Mouse (Mus musculus): ENCODE results near the gene Ifitm6.
"Not testable (repeated sequence)": the region's sequence is repeated elsewhere in the genome, so short reads cannot be mapped to it uniquely, and the experiment has no call there.

Gene Ifitm6

GRCm38 (mm10) chr7:141008938-141009660 is 8.6 kb downstream of the Ifitm6 start:
- DNase-seq (ENCODE audit: low spot score): peak; percentile 90

DNA sequence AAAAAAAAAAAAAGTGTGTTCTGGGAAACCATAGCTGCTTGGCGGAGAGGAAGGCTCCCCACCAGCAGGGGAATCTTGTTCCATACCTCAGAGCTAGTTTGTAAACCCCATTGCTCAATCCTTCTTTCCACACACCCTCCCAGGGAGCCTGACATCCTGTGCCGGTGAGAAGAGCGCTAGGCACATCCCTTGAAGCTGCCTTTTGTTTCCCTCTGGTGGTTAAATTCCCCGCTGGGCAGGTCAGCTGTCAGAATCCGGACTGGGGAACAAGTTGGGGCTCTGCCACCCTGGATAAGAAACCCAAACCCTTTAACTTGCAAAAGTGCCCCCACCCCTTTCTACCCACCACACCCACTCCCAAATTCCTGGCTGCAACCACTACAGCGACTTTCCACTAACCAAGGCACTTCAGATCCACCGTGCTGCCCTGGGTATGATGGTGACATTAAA is 9.4 kb downstream of the Ifitm6 start:
- peak; percentile 60 for DNase-seq (ENCODE audit: low spot score)

DNA sequence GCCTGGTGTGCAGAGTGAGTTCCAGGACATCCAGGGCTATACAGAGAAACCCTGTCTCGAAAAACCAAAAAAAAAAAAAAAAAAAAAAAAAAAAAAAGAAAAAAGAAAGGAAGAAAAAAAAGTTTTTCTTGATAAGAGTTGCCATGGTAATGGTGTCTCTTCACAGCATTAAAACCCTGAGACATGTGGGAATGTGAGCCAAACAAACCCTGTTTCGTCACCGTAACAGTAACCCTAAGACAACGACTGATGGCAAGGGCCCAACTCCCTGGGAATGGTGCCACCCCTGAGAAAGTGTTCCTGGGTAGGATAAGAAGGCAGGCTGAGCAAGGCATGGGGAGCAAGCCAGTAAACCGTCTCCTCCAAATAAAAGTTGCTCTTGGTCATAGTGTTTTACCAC is 10.8 kb downstream of the Ifitm6 start:
- no peak for DNase-seq (ENCODE audit: low spot score)

- DNase-seq (ENCODE audit: low spot score): no peak
Observed at GRCm38 (mm10) chr7:141006446-141006845, 11.3 kb downstream of the Ifitm6 start.

GRCm38 (mm10) chr7:141003248-141004010 is 14.3 kb downstream of the Ifitm6 start:
- DNase-seq (ENCODE audit: low spot score): no peak

GRCm38 (mm10) chr7:141000881-141001708 is 16.6 kb downstream of the Ifitm6 start:
- DNase-seq (ENCODE audit: low spot score): no peak

GRCm38 (mm10) chr7:140998853-140999700 is 18.6 kb downstream of the Ifitm6 start:
- DNase-seq (ENCODE audit: low spot score): no peak

GRCm38 (mm10) chr7:140997817-140998216 is 19.9 kb downstream of the Ifitm6 start:
- DNase-seq (ENCODE audit: low spot score): peak; percentile 16

DNA sequence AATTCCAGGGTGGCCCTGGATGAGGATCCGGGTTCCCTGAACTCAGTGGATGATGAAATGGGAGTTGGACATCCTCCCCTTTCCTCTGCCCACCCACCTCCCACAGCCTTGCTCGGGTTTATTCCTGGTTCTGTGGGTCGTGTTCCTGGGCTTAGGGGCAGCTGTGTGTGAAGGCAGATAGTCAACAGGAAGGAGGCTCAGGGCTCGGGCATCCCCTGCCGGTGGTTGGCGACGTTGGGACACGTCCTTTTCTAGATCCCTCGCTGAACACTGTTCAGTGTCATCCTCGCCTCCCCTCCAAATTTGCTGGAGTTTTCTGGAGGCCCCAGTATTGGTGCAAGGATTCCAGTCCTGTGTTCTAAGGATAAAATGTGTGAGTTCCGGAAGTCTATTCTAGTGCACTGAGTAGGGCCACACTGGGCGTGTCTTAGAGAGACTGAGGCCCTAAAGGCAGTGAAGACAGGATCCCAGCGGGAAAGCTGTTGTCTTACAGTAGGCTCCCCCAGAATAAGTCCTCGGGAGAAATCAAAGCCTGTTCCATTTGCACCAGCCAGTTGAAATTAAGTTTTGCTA is 26.5 kb downstream of the Ifitm6 start:
- no peak for DNase-seq (ENCODE audit: low spot score)

GRCm38 (mm10) chr7:140990622-140991021 is 27.1 kb downstream of the Ifitm6 start:
- DNase-seq (ENCODE audit: low spot score): no peak

DNA sequence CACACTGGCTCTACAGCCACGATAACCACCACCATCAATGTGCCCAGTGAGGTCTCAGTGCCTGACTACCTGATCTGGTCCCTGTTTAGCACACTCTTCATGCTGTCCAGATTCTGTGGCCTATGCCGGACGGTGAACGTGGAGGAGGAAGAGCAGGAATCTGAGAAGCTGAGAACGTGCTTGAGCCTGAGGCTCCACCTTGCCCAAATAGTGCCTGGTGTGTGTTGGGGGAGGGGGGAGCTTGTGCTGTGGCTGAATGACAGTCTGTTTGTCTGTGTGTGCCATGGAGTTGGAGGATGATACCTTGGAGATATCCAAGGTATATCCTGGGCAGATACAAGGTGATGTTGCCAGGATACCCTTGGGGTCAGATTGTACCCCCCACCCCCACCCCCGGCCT is 27.5 kb downstream of the Ifitm6 start:
- DNase-seq (ENCODE audit: low spot score): no peak

- no peak for DNase-seq (ENCODE audit: low spot score)
Observed at GRCm38 (mm10) chr7:140989022-140989421, 28.7 kb downstream of the Ifitm6 start.

- DNase-seq (ENCODE audit: low spot score): no peak
Observed at GRCm38 (mm10) chr7:140987182-140988138, 30.3 kb downstream of the Ifitm6 start.

DNA sequence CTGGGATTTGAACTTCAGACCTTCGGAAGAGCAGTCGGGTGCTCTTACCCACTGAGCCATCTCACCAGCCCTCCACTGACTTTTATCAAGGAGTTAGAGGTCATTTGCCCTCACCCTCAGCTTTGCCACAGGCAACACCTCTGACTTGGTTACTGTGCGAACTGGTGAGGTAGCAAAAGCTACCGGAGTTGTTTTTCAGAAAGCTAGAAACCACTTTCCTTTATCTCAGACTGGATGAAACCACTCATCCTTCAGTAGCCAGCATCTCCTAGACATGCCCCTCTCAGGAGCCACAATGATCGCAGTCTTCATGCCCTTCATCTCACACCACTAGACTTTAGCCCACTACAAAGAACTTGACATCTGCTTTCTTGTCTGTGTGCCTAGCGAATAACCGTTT is 34.8 kb downstream of the Ifitm6 start:
- no peak for DNase-seq (ENCODE audit: low spot score)

- DNase-seq (ENCODE audit: low spot score): no peak
Observed at GRCm38 (mm10) chr7:140981704-140982103, 36.0 kb downstream of the Ifitm6 start.

DNA sequence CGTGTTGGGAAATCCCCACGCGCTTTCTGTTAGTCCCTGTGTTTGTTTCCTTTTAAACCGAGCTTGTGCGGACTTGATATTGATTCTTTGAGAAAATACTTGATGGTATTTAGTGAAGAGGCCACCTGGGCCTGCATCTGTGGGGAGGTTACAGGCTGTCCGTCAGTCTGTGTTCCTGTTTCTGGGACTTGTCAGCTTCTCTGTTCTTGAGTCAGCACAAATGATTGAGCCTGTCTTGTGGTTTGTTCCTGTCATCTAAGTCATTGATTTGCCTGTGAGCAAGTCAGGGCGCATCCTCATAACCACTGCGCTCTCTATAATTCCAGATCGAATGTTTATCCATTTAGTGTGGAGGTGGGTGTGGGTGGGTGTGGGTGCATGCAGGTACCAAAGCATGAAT is 41.0 kb downstream of the Ifitm6 start:
- not testable (repeated sequence) for DNase-seq (ENCODE audit: low spot score)

DNA sequence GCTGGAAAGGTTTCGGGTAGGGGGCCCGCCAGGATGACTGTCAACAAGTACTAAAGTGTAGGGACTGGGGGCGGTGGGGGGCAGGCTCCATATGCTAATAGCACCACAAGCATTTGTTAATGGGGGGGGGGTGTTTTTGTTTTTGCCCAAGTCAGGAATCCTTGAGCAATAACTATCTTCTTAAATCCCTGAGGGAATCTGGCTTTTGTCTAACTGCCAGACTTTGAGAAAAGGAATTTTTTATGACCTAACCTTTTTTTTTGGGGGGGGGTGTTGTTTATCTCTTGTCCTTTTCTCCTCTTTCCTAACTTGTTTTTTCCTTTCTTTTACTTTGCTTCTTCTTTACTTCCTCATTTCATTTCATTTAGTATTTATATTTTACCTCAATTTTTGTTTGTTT is 42.3 kb downstream of the Ifitm6 start:
- no peak for DNase-seq (ENCODE audit: low spot score)

GRCm38 (mm10) chr7:140974940-140975339 is 42.8 kb downstream of the Ifitm6 start:
- no peak for DNase-seq (ENCODE audit: low spot score)

DNA sequence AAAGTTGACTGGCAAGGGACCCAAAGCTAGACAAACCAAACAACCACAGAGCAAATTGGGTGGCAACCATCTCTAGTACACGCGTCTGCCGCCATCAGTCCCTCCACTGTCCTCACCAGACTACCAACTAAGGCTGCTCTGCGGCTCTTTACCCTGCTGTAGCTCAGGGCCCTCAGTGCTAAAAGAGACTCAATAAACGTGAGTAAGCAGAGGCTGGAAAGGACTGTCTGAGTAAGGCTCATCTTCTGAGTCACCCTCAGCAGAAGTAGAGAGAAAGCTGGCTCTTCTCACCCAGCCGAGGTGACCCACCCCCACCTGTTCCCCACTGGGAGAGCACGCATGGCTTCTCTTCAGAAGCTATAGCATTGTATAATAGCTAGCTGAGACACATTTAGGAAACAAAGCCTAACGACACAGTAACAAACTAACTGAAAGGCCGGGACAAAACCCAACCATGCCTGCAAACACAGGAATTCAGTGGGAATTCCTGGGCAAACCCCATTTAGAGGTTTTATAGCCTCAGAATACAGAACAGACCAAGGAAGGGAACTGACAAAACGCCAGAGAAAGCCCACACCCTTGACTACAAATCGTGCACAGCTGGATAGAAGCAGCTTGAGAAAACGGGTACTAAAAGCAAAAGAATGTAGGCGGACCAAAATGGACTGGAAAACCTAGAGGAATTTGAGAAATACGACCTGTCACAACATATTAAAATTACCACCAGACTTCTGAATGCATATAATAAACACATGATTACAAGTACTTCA is 44.1 kb downstream of the Ifitm6 start:
- DNase-seq (ENCODE audit: low spot score): no peak

Measured in lung, postnatal 25 days (tissue).